Mouse (Mus musculus): ENCODE measurements around the gene Zkscan4. TPM values are rescaled to one million over a fixed set of nuclear protein-coding genes. Genes with fewer than 3 reads are reported as not detected.
A peak's percentile ranks its signal among the peaks of the same experiment; 100 is the strongest.

The Zkscan4 gene
- polyA plus RNA-seq, 1 experiment = 0.29 TPM

DNA sequence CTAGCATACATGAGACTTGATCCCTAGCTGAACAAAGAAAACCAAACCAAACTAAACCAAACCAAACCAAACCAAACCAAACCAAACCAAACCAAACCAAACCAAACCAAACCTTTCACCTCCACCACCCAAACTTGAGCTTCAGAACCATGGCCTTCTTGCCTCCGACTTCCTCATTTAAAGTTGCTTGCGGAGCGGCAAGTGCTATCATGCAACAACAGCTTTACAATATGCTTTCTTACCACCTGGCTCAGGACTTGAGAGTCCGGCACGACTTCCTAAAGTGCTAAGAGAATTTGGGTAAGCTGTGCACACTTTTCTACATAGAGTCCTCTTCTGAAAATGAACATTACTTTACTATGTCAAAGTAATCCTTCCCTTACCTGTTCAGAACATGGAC lies 23.6 kb downstream of the Zkscan4 start:
- Histone ChIP-seq H3K27me3 (ENCODE audit: control insufficient read depth, insufficient read depth, low read length) (no peaks in the 10 kb centered on the region), H3K4me3 (ENCODE audit: extremely low read depth, insufficient read depth, insufficient read length) (no peak overlapping the region), H3K36me3 (ENCODE audit: control insufficient read depth, insufficient read depth, low read length) (no peaks in the 10 kb centered on the region), H3K4me1 (ENCODE audit: control insufficient read depth, insufficient read depth, insufficient read length) (no peaks in the 10 kb centered on the region), H3K27ac (ENCODE audit: insufficient read depth, low read length) (no peak overlapping the region)
- TF ChIP-seq POLR2A (IDR thresholded peaks at IDR 0.05; ENCODE audit: low read depth, low read length) (no peak), CTCF (IDR thresholded peaks at IDR 0.05; ENCODE audit: extremely low read depth, insufficient read depth, insufficient read length, insufficient replicate concordance) (no peak)
- WGBS = 84% methylated on average over 5 of the region's 5 CpGs
- DNase-seq (ENCODE audit: low read depth in 1 of 2, low spot score in 2 of 2) = no peak

DNA sequence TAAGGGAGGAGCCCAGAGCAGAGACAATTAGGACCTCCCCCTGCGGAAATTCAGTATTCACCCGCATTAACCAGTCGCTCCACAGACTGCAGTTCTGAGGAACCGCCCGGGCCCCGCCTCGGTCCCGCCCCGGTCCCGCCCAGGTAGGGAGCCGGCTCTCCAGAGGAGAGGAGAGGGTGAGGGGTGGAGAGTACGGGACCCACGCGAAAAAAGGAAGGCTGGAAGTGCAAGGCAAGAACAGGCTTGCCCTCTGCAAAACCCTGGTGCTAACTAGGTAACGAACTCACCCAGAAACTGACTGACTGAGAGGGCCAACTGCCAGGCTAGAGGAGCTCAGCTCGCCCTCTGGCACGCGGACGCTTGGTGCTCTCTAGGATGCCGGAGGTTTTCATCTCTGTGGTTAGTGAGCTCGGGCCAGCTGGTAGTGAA lies 27.5 kb downstream of the Zkscan4 start:
- peak overlapping the region; percentile 35 for H3K27ac ChIP-seq (ENCODE audit: insufficient read depth, low read length)
- H3K4me1 ChIP-seq (ENCODE audit: control insufficient read depth, insufficient read depth, insufficient read length) = no peaks in the 10 kb centered on the region
- no peaks in the 10 kb centered on the region for H3K27me3 ChIP-seq (ENCODE audit: control insufficient read depth, insufficient read depth, low read length)
- under 1% methylated on average over 21 of the region's 21 CpGs for WGBS
- no peaks in the 10 kb centered on the region for H3K36me3 ChIP-seq (ENCODE audit: control insufficient read depth, insufficient read depth, low read length)
- peak overlapping the region; percentile 81 for H3K4me3 ChIP-seq (ENCODE audit: extremely low read depth, insufficient read depth, insufficient read length)
- TF ChIP-seq POLR2A (IDR thresholded peaks at IDR 0.05; ENCODE audit: low read depth, low read length) = no peak
- DNase-seq (ENCODE audit: low read depth in 1 of 2, low spot score in 2 of 2) = peak; percentile 68 to 83

GRCm38 (mm10) chr13:21530136-21530535 lies 51.4 kb downstream of the Zkscan4 start:
- WGBS = 39% methylated on average over 7 of the region's 7 CpGs
- H3K27me3 ChIP-seq (ENCODE audit: control insufficient read depth, insufficient read depth, low read length) = no peaks in the 10 kb centered on the region
- peaks cover 2% of the 10 kb centered on the region for H3K4me1 ChIP-seq (ENCODE audit: control insufficient read depth, insufficient read depth, insufficient read length)
- peaks cover 5% of the 10 kb centered on the region for H3K36me3 ChIP-seq (ENCODE audit: control insufficient read depth, insufficient read depth, low read length)
- TF ChIP-seq POLR2A (IDR thresholded peaks at IDR 0.05; ENCODE audit: low read depth, low read length) = no peak
- no peak for TF ChIP-seq CTCF (IDR thresholded peaks at IDR 0.05; ENCODE audit: extremely low read depth, insufficient read depth, insufficient read length, insufficient replicate concordance)
- H3K4me3 ChIP-seq (ENCODE audit: extremely low read depth, insufficient read depth, insufficient read length) = no peak overlapping the region; the same call in 1 of the 2 replicates
- no peak overlapping the region for H3K27ac ChIP-seq (ENCODE audit: insufficient read depth, low read length)
- no peak for DNase-seq (ENCODE audit: low read depth in 1 of 2, low spot score in 2 of 2)

DNA sequence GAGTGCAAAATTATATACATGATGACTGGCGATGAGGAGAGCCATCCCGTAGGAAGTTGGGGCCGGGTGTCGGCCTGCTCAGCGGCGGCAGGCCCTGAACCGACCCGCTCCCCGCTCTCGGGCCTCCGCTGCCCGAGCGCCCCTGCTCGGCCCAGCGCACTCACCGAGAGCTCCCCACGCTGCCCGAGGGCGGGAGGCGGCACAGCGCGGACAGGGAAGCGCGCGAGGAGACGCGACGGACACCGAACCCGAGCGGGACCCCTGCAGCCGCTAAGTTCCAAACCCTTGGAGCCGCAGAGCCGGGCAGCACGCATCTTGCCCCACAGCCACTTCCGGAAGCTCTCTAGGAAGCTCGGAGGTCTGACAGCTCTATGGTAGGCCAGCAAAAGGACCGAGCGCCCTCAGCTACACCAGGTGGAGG lies 52.1 kb downstream of the Zkscan4 start, which contains the start of gene Zkscan8:
Gene Zkscan8, minus strand, starts transcription at position 340 of the 421 bp plus-strand sequence.
- Histone ChIP-seq H3K4me1 (ENCODE audit: control insufficient read depth, insufficient read depth, insufficient read length) (peaks cover 2% of the 10 kb centered on the region), H3K27ac (ENCODE audit: insufficient read depth, low read length) (peak within 1 kb of the TSS; percentile 75), H3K4me3 (ENCODE audit: extremely low read depth, insufficient read depth, insufficient read length) (peak within 1 kb of the TSS; percentile 98), H3K36me3 (ENCODE audit: control insufficient read depth, insufficient read depth, low read length) (peaks cover 2% of the 10 kb centered on the region; the same call in 1 of the 2 replicates), H3K27me3 (ENCODE audit: control insufficient read depth, insufficient read depth, low read length) (no peaks in the 10 kb centered on the region)
- TF ChIP-seq CTCF (IDR thresholded peaks at IDR 0.05; ENCODE audit: extremely low read depth, insufficient read depth, insufficient read length, insufficient replicate concordance) = no peak
- DNase-seq (ENCODE audit: low read depth in 1 of 2, low spot score in 2 of 2) = peak; percentile 76 to 87
- under 1% methylated on average over 39 of the region's 39 CpGs for WGBS

Other genes with a start within 250 kb of the Zkscan4 start
- gene Gpx5, start 186.2 kb upstream of the Zkscan4 start, polyA plus RNA-seq (2012; rRNA removed) = not detected in 2 replicates
- gene Gpx6, start 166.8 kb upstream of the Zkscan4 start, polyA plus RNA-seq (2012; rRNA removed) = not detected in 2 replicates
- gene Olfr1367, start 132.0 kb upstream of the Zkscan4 start, polyA plus RNA-seq (2012; rRNA removed) = not detected in 2 replicates
- gene Zscan12, start 116.1 kb upstream of the Zkscan4 start, polyA plus RNA-seq (2012; rRNA removed) = 0.38 and 0.62 TPM in 2 replicates
- 12.5 and 15.2 TPM in 2 replicates for gene Zkscan3, start 76.2 kb upstream of the Zkscan4 start, polyA plus RNA-seq (2012; rRNA removed)
- gene Pgbd1, start 37.8 kb upstream of the Zkscan4 start, polyA plus RNA-seq (2012; rRNA removed) = 0.13 and 0.28 TPM in 2 replicates
- gene Zscan26, start 25.2 kb upstream of the Zkscan4 start, polyA plus RNA-seq (2012; rRNA removed) = 6.7 and 8.5 TPM in 2 replicates
- not detected in 2 replicates for gene Nkapl, start 10.4 kb upstream of the Zkscan4 start, polyA plus RNA-seq (2012; rRNA removed)
- gene Gm10065, start 534 bp downstream of the Zkscan4 start, polyA plus RNA-seq (2012; rRNA removed) = not detected in 2 replicates
- gene AK157302, start 16.3 kb downstream of the Zkscan4 start, polyA plus RNA-seq (2012; rRNA removed) = 0.13 and 0.16 TPM in 2 replicates
- gene Gm11273, start 22.5 kb downstream of the Zkscan4 start, polyA plus RNA-seq (2012; rRNA removed) = 3.2 and 4.5 TPM in 2 replicates
- gene Zkscan8, start 52.2 kb downstream of the Zkscan4 start, polyA plus RNA-seq (2012; rRNA removed) = 1.6 and 2.0 TPM in 2 replicates
- not detected in 2 replicates for gene Olfr1366, start 63.9 kb downstream of the Zkscan4 start, polyA plus RNA-seq (2012; rRNA removed)
- not detected in 2 replicates for gene Olfr1535, start 81.0 kb downstream of the Zkscan4 start, polyA plus RNA-seq (2012; rRNA removed)
- not detected in 2 replicates for gene Olfr1364, start 102.9 kb downstream of the Zkscan4 start, polyA plus RNA-seq (2012; rRNA removed)
- gene Olfr1362, start 135.1 kb downstream of the Zkscan4 start, polyA plus RNA-seq (2012; rRNA removed) = not detected in 2 replicates
- not detected in 2 replicates for gene Olfr11, start 163.6 kb downstream of the Zkscan4 start, polyA plus RNA-seq (2012; rRNA removed)
- gene Olfr1361, start 184.5 kb downstream of the Zkscan4 start, polyA plus RNA-seq (2012; rRNA removed) = not detected in 2 replicates
- gene Olfr1360, start 198.5 kb downstream of the Zkscan4 start, polyA plus RNA-seq (2012; rRNA removed) = not detected in 2 replicates
- not detected in 2 replicates for gene Olfr1359, start 219.2 kb downstream of the Zkscan4 start, polyA plus RNA-seq (2012; rRNA removed)
- gene Hist1h2bl, start 237.2 kb downstream of the Zkscan4 start, polyA plus RNA-seq (2012; rRNA removed) = 18.0 and 18.4 TPM in 2 replicates
- 40.4 and 81.0 TPM in 2 replicates for gene Hist1h2ai, start 237.5 kb downstream of the Zkscan4 start, polyA plus RNA-seq (2012; rRNA removed)
- 81.3 and 147 TPM in 2 replicates for gene Hist1h3h, start 238.8 kb downstream of the Zkscan4 start, polyA plus RNA-seq (2012; rRNA removed)
- gene Hist1h2bm, start 243.1 kb downstream of the Zkscan4 start, polyA plus RNA-seq (2012; rRNA removed) = 6.5 and 12.9 TPM in 2 replicates